17 mouse cellular contexts compared by ENCODE assay signal in the genomic region with DNA sequence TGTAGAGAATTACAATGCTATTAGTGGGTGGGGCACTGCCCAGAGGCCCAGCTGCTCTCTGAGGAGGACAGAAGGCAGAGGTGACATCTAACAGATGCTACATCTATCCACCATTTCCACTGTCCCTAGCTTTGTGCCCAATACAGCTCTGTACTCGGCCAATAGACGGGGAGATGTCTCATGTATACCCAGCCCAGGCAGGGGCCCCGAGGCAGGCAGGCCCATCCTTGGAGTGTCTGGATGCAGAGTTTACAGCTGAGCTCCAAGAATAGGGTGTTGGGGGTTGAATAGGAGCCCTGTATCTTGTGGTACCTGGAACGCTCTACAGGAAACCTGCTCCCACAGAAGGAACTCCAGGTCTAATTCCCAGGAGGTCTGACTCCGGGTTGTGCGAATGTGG.
DNase-seq lines count a peak whose midpoint lies in the region; ATAC-seq and TF ChIP-seq lines count a peak whose summit lies in the region.
"Had no signal": no experiment of that assay in that cellular context is flagged by ENCODE, and none has a peak within 500 bp of the region (broad histone marks: within the 10 kb centered on the region; RNA-seq: fewer than 3 reads in every experiment).

No protein-coding gene starts in this region.

- no peak for TF ChIP-seq EP300 in heart, postnatal 0 days (IDR thresholded peaks at IDR 0.05; ENCODE audit: low read depth)

- no peak overlapping the region for H3K9ac ChIP-seq in hindbrain, embryonic 13.5 days
- H3K9ac ChIP-seq in lung, embryonic 16.5 days (ENCODE audit: low read length), result no peak overlapping the region
- no peak overlapping the region for H3K9ac ChIP-seq in heart, postnatal 0 days (replicated peaks; ENCODE audit: low read depth, low read length)
- H3K9ac ChIP-seq: embryonic facial prominence, embryonic 13.5 days; neural tube, embryonic 15.5 days had no signal

- no peaks in the 10 kb centered on the region for H3K9me3 ChIP-seq in hindbrain, embryonic 10.5 days
- H3K9me3 ChIP-seq in hindbrain, embryonic 13.5 days, result no peaks in the 10 kb centered on the region
- H3K9me3 ChIP-seq in lung, embryonic 16.5 days (ENCODE audit: control insufficient read depth, low read length), result no peaks in the 10 kb centered on the region
- H3K9me3 ChIP-seq in heart, postnatal 0 days (replicated peaks; ENCODE audit: control insufficient read depth, low read length), result no peaks in the 10 kb centered on the region
- H3K9me3 ChIP-seq: embryonic facial prominence, embryonic 13.5 days; midbrain, embryonic 10.5 days; neural tube, embryonic 15.5 days had no signal

- H3K4me2 ChIP-seq in hindbrain, embryonic 13.5 days, result no peak overlapping the region
- no peak overlapping the region for H3K4me2 ChIP-seq in lung, embryonic 16.5 days (ENCODE audit: low read depth, low read length)
- H3K4me2 ChIP-seq in heart, postnatal 0 days (ENCODE audit: low read depth, low read length), result no peak overlapping the region
- H3K4me2 ChIP-seq: embryonic facial prominence, embryonic 13.5 days; liver, embryonic 11.5 days; neural tube, embryonic 15.5 days had no signal

- 86% methylated on average over 6 of the region's 6 CpGs for WGBS in hindbrain, embryonic 10.5 days
- 80% methylated on average over 6 of the region's 6 CpGs for WGBS in hindbrain, embryonic 13.5 days
- 88% methylated on average over 6 of the region's 6 CpGs for WGBS in lung, embryonic 16.5 days
- 81% methylated on average over 6 of the region's 6 CpGs for WGBS in heart, postnatal 0 days

- no peak overlapping the region for H3K4me3 ChIP-seq in hindbrain, embryonic 10.5 days
- no peak overlapping the region for H3K4me3 ChIP-seq in hindbrain, embryonic 13.5 days
- H3K4me3 ChIP-seq in lung, embryonic 16.5 days (ENCODE audit: low read length), result no peak overlapping the region
- H3K4me3 ChIP-seq in heart, postnatal 0 days (ENCODE audit: low read depth, low read length), result no peak overlapping the region
- H3K4me3 ChIP-seq: embryonic facial prominence, embryonic 13.5 days; midbrain, embryonic 10.5 days; myocyte; neural tube, embryonic 15.5 days had no signal

- 0 out of 2 replicates have a peak overlapping the region, but pooled peaks have one; percentile 45 for H3K27ac ChIP-seq in hindbrain, embryonic 10.5 days
- no peak overlapping the region for H3K27ac ChIP-seq in hindbrain, embryonic 13.5 days
- peak overlapping the region; percentile 62 for H3K27ac ChIP-seq in lung, embryonic 16.5 days (ENCODE audit: low read length)
- peak overlapping the region; percentile 82 for H3K27ac ChIP-seq in heart, postnatal 0 days (ENCODE audit: low read depth)
- H3K27ac ChIP-seq: embryonic facial prominence, embryonic 13.5 days; midbrain, embryonic 10.5 days; neural tube, embryonic 15.5 days had no signal

- TF ChIP-seq CTCF in heart, postnatal 0 days (IDR thresholded peaks at IDR 0.05; ENCODE audit: low read depth), result no peak

- peaks cover 23% of the 10 kb centered on the region for H3K4me1 ChIP-seq in hindbrain, embryonic 10.5 days (replicated peaks)
- peaks cover 13% of the 10 kb centered on the region for H3K4me1 ChIP-seq in hindbrain, embryonic 13.5 days (replicated peaks)
- peaks cover 17% of the 10 kb centered on the region for H3K4me1 ChIP-seq in lung, embryonic 16.5 days (replicated peaks; ENCODE audit: control insufficient read depth, insufficient read depth, low read length)
- peaks cover 32% of the 10 kb centered on the region for H3K4me1 ChIP-seq in heart, postnatal 0 days (ENCODE audit: control insufficient read depth, insufficient read depth)

- peak; percentile 91 for DNase-seq in heart, adult 11 months
- DNase-seq in heart, adult 9 months (ENCODE audit: low spot score in 2 of 2), result no peak
- peak; percentile 16 for DNase-seq in hindbrain, embryonic 10.5 days (ENCODE audit: low spot score)
- DNase-seq in lung, adult 18-20 months, result no peak
- no peak for DNase-seq in heart, postnatal 0 days (ENCODE audit: low spot score)
- DNase-seq: cerebellum, adult 8-10 months; thymus, postnatal 36 days had no signal

- H3K36me3 ChIP-seq in hindbrain, embryonic 10.5 days, result peaks cover 10% of the 10 kb centered on the region; the same call in 1 of the 2 replicates
- H3K36me3 ChIP-seq in hindbrain, embryonic 13.5 days, result 0 out of 2 replicates have a peak, but pooled peaks cover 5% of the 10 kb centered on the region
- H3K36me3 ChIP-seq in lung, embryonic 16.5 days (ENCODE audit: control insufficient read depth, insufficient read depth, low read length), result no peaks in the 10 kb centered on the region
- H3K36me3 ChIP-seq in heart, postnatal 0 days (replicated peaks; ENCODE audit: control insufficient read depth, insufficient read depth, low read length), result peaks cover 4% of the 10 kb centered on the region; the same call in 1 of the 2 replicates
- H3K36me3 ChIP-seq: midbrain, embryonic 10.5 days; neural tube, embryonic 15.5 days had no signal

- H3K27me3 ChIP-seq in hindbrain, embryonic 10.5 days (ENCODE audit: insufficient read depth, poor library complexity, severe bottlenecking), result no peaks in the 10 kb centered on the region
- H3K27me3 ChIP-seq in hindbrain, embryonic 13.5 days, result no peaks in the 10 kb centered on the region
- no peaks in the 10 kb centered on the region for H3K27me3 ChIP-seq in lung, embryonic 16.5 days (ENCODE audit: control insufficient read depth, insufficient read depth, low read depth, low read length)
- no peaks in the 10 kb centered on the region for H3K27me3 ChIP-seq in heart, postnatal 0 days (ENCODE audit: control insufficient read depth, insufficient read depth, low read length)
- H3K27me3 ChIP-seq: CH12.LX; embryonic facial prominence, embryonic 13.5 days; neural tube, embryonic 15.5 days had no signal

- ATAC-seq in hindbrain, embryonic 13.5 days (ENCODE audit: low FRiP score), result no peak
- no peak for ATAC-seq in lung, embryonic 16.5 days (ENCODE audit: low read depth)
- ATAC-seq in heart, postnatal 0 days (ENCODE audit: insufficient read depth, low read depth), result no peak
- ATAC-seq: forebrain, embryonic 16.5 days; intestine, embryonic 16.5 days had no signal

Comparison
In these comparisons a context has a peak if more than half of its experiments do, and no peak if none do; other contexts are left out.
1. DNase-seq: peak in heart, adult 11 months (single experiment) and hindbrain, embryonic 10.5 days (single experiment); none in heart, adult 9 months (0 of 2), lung, adult 18-20 months (0 of 2) and heart, postnatal 0 days (single experiment).